Mouse (Mus musculus): ENCODE measurements around the gene Pde1b. TPM values are rescaled to one million over a fixed set of nuclear protein-coding genes. Genes with fewer than 3 reads are reported as not detected.
A peak's percentile ranks its signal among the peaks of the same experiment; 100 is the strongest.

The Pde1b gene
- total RNA-seq, 1 experiment, result 12.0 TPM

GRCm38 (mm10) chr15:103511652-103512051 lies 8.8 kb downstream of the Pde1b start:
- no peak overlapping the region for H3K27ac ChIP-seq (ENCODE audit: insufficient read depth, low read depth, low read length, poor library complexity, severe bottlenecking)
- H3K36me3 ChIP-seq (ENCODE audit: control insufficient read depth, insufficient read depth, low read length, poor library complexity, severe bottlenecking), result no peaks in the 10 kb centered on the region
- TF ChIP-seq HCFC1 (IDR thresholded peaks at IDR 0.05; ENCODE audit: borderline replicate concordance, insufficient read depth, low read length), result no peak
- H3K9ac ChIP-seq (ENCODE audit: insufficient read depth, low read depth, low read length, poor library complexity, severe bottlenecking), result no peak overlapping the region
- no peak for DNase-seq (ENCODE audit: low read depth, low spot score)
- H3K4me1 ChIP-seq (ENCODE audit: control insufficient read depth in 2 of 2, insufficient read depth in 2 of 2, low read length in 2 of 2, poor library complexity in 1 of 2), result peaks cover 0 to 9% of the 10 kb centered on the region in 2 experiments; a peak in 2 of 4 replicates
- no peak overlapping the region for H3K4me3 ChIP-seq (ENCODE audit: insufficient read depth in 1 of 2, low read depth in 1 of 2, low read length in 2 of 2, poor library complexity in 1 of 2, severe bottlenecking in 1 of 2)
- in situ Hi-C loops (cut with MboI; ENCODE audit: low sequenced_read_pairs in 2 of 2, unreplicated experiment in 2 of 2), result no loop called here
- H3K9me3 ChIP-seq (ENCODE audit: control insufficient read depth, insufficient read depth, low read depth, low read length), result no peaks in the 10 kb centered on the region

GRCm38 (mm10) chr15:103513621-103514031 lies 10.8 kb downstream of the Pde1b start:
- peak overlapping the region in 1 of 2 experiments; percentile 87; a peak in 1 of 4 replicates for H3K4me3 ChIP-seq (ENCODE audit: insufficient read depth in 1 of 2, low read depth in 1 of 2, low read length in 2 of 2, poor library complexity in 1 of 2, severe bottlenecking in 1 of 2)
- H3K4me1 ChIP-seq (ENCODE audit: control insufficient read depth in 2 of 2, insufficient read depth in 2 of 2, low read length in 2 of 2, poor library complexity in 1 of 2), result peaks cover 6 to 15% of the 10 kb centered on the region in 2 experiments; a peak in 2 of 4 replicates
- in situ Hi-C loops (cut with MboI; ENCODE audit: low sequenced_read_pairs in 2 of 2, unreplicated experiment in 2 of 2), result no loop called here
- H3K36me3 ChIP-seq (ENCODE audit: control insufficient read depth, insufficient read depth, low read length, poor library complexity, severe bottlenecking), result no peaks in the 10 kb centered on the region
- no peaks in the 10 kb centered on the region for H3K9me3 ChIP-seq (ENCODE audit: control insufficient read depth, insufficient read depth, low read depth, low read length)
- no peak overlapping the region for H3K27ac ChIP-seq (ENCODE audit: insufficient read depth, low read depth, low read length, poor library complexity, severe bottlenecking)
- H3K9ac ChIP-seq (ENCODE audit: insufficient read depth, low read depth, low read length, poor library complexity, severe bottlenecking), result no peak overlapping the region
- DNase-seq (ENCODE audit: low read depth, low spot score), result no peak
- TF ChIP-seq ZNF384 (IDR thresholded peaks at IDR 0.05; ENCODE audit: low read depth, low read length) (no peak), CHD2 (IDR thresholded peaks at IDR 0.05; ENCODE audit: low read depth, low read length) (no peak), HCFC1 (IDR thresholded peaks at IDR 0.05; ENCODE audit: borderline replicate concordance, insufficient read depth, low read length) (no peak), MAFK (IDR thresholded peaks at IDR 0.05; ENCODE audit: insufficient read depth, low read depth, low read length) (no peak), ZC3H11A (IDR thresholded peaks at IDR 0.05; ENCODE audit: borderline replicate concordance, low read depth, low read length) (no peak)

GRCm38 (mm10) chr15:103514119-103514518 lies 11.3 kb downstream of the Pde1b start:
- H3K9me3 ChIP-seq (ENCODE audit: control insufficient read depth, insufficient read depth, low read depth, low read length), result no peaks in the 10 kb centered on the region
- TF ChIP-seq HCFC1 (IDR thresholded peaks at IDR 0.05; ENCODE audit: borderline replicate concordance, insufficient read depth, low read length), result no peak
- TF ChIP-seq MAFK (IDR thresholded peaks at IDR 0.05; ENCODE audit: insufficient read depth, low read depth, low read length), result no peak
- TF ChIP-seq ZC3H11A (IDR thresholded peaks at IDR 0.05; ENCODE audit: borderline replicate concordance, low read depth, low read length), result no peak
- no peak for TF ChIP-seq CHD2 (IDR thresholded peaks at IDR 0.05; ENCODE audit: low read depth, low read length)
- TF ChIP-seq ZNF384 (IDR thresholded peaks at IDR 0.05; ENCODE audit: low read depth, low read length), result no peak
- in situ Hi-C loops (cut with MboI; ENCODE audit: low sequenced_read_pairs in 2 of 2, unreplicated experiment in 2 of 2), result no loop called here
- H3K4me3 ChIP-seq (ENCODE audit: insufficient read depth in 1 of 2, low read depth in 1 of 2, low read length in 2 of 2, poor library complexity in 1 of 2, severe bottlenecking in 1 of 2), result peak overlapping the region; percentile 35 to 87; a peak in 3 of 4 replicates
- peaks cover 6 to 16% of the 10 kb centered on the region in 2 experiments; a peak in 2 of 4 replicates for H3K4me1 ChIP-seq (ENCODE audit: control insufficient read depth in 2 of 2, insufficient read depth in 2 of 2, low read length in 2 of 2, poor library complexity in 1 of 2)
- H3K9ac ChIP-seq (ENCODE audit: insufficient read depth, low read depth, low read length, poor library complexity, severe bottlenecking), result no peak overlapping the region; the same call in 1 of the 2 replicates
- H3K36me3 ChIP-seq (ENCODE audit: control insufficient read depth, insufficient read depth, low read length, poor library complexity, severe bottlenecking), result no peaks in the 10 kb centered on the region
- DNase-seq (ENCODE audit: low read depth, low spot score), result peak; percentile 83
- H3K27ac ChIP-seq (ENCODE audit: insufficient read depth, low read depth, low read length, poor library complexity, severe bottlenecking), result no peak overlapping the region

- Histone ChIP-seq H3K27ac (ENCODE audit: insufficient read depth, low read depth, low read length, poor library complexity, severe bottlenecking) (no peak overlapping the region), H3K36me3 (ENCODE audit: control insufficient read depth, insufficient read depth, low read length, poor library complexity, severe bottlenecking) (no peaks in the 10 kb centered on the region), H3K4me1 (ENCODE audit: control insufficient read depth in 2 of 2, insufficient read depth in 2 of 2, low read length in 2 of 2, poor library complexity in 1 of 2) (peaks cover 6 to 18% of the 10 kb centered on the region in 2 experiments; a peak in 2 of 4 replicates), H3K9ac (ENCODE audit: insufficient read depth, low read depth, low read length, poor library complexity, severe bottlenecking) (no peak overlapping the region), H3K9me3 (ENCODE audit: control insufficient read depth, insufficient read depth, low read depth, low read length) (no peaks in the 10 kb centered on the region), H3K4me3 (ENCODE audit: insufficient read depth in 1 of 2, low read depth in 1 of 2, low read length in 2 of 2, poor library complexity in 1 of 2, severe bottlenecking in 1 of 2) (peak overlapping the region in 1 of 2 experiments; percentile 87; a peak in 2 of 4 replicates)
- DNase-seq (ENCODE audit: low read depth, low spot score), result no peak
- TF ChIP-seq HCFC1 (IDR thresholded peaks at IDR 0.05; ENCODE audit: borderline replicate concordance, insufficient read depth, low read length) (no peak), ZC3H11A (IDR thresholded peaks at IDR 0.05; ENCODE audit: borderline replicate concordance, low read depth, low read length) (no peak)
- in situ Hi-C loops (cut with MboI; ENCODE audit: low sequenced_read_pairs in 2 of 2, unreplicated experiment in 2 of 2), result no loop called here
These were observed 12.1 kb downstream of the Pde1b start for GRCm38 (mm10) chr15:103514914-103515313.

Data from ES-E14 (cell line).